Mouse (Mus musculus): ENCODE measurements around the gene Rrm1. TPM values are rescaled to one million over a fixed set of nuclear protein-coding genes. Genes with fewer than 3 reads are reported as not detected.
"Not testable (repeated sequence)": the region's sequence is repeated elsewhere in the genome, so short reads cannot be mapped to it uniquely, and the experiment has no call there.

The Rrm1 gene
- polyA plus RNA-seq, 1 experiment: not detected

GRCm38 (mm10) chr7:102481579-102481978 is 40.1 kb downstream of the Rrm1 start, which contains the start of gene Olfr543:
Olfr543 (minus strand) TSS chr7:102481679.
- Histone ChIP-seq H3K4me1 (ENCODE audit: control insufficient read depth, insufficient read depth, low read length) (no peaks in the 10 kb centered on the region), H3K27ac (ENCODE audit: insufficient read depth, low read depth, low read length) (no peak within 1 kb of the TSS), H3K4me3 (ENCODE audit: insufficient read depth, low read depth, low read length) (no peak within 1 kb of the TSS)
- 96% methylated on average over 4 of the region's 4 CpGs for WGBS
- TF ChIP-seq CTCF (IDR thresholded peaks at IDR 0.05; ENCODE audit: insufficient read depth, low read depth, low read length): no peak
- no peak for TF ChIP-seq POLR2A (IDR thresholded peaks at IDR 0.05; ENCODE audit: insufficient read depth, low read depth, low read length)

DNA sequence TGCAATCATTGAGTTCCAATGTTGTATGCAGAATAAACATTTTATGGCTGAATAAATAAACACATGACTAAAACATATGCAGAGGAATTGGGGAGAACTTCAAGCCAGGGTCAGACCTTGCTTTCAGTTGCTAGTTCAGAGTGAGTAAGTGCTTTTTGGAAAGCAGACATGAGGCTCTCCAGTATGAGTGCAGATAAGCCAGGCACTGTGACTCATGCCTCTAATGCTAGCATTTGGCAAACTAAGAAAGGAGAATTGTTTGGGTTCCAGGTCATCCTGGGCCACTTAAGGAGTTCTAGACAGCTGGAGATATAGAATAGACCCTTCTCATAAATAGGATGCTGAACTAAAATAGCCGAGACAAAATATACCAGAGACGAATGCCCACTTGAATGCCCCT is 42.2 kb downstream of the Rrm1 start:
- no peaks in the 10 kb centered on the region for H3K4me1 ChIP-seq (ENCODE audit: control insufficient read depth, insufficient read depth, low read length)
- 65% methylated on average over 2 of the region's 2 CpGs for WGBS
- no peak overlapping the region for H3K27ac ChIP-seq (ENCODE audit: insufficient read depth, low read depth, low read length)
- no peak for TF ChIP-seq POLR2A (IDR thresholded peaks at IDR 0.05; ENCODE audit: insufficient read depth, low read depth, low read length)
- TF ChIP-seq CTCF (IDR thresholded peaks at IDR 0.05; ENCODE audit: insufficient read depth, low read depth, low read length): no peak
- H3K4me3 ChIP-seq (ENCODE audit: insufficient read depth, low read depth, low read length): no peak overlapping the region

DNA sequence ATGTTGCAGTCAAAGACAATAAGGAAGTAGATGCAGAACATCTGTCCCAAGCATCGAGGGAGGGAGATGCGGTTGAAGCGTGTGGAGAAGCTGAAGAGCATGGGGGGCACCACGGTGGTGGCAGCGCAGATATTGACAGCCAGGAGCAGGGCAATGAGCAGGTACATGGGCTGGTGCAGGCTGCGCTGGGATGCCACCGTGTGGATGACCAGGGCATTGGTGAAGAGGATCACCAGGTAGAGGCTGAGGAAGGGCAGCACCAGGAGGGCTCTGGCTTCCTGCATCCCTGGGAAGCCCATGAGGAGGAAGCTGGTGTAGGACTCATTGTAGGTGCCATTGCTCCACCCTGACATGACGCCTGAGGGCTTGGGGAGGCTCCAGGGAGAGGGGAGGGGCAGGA is 43.3 kb downstream of the Rrm1 start:
- 75% methylated on average over 8 of the region's 8 CpGs for WGBS
- not testable (repeated sequence) for H3K4me3 ChIP-seq (ENCODE audit: insufficient read depth, low read depth, low read length); H3K4me1 ChIP-seq (ENCODE audit: control insufficient read depth, insufficient read depth, low read length); H3K27ac ChIP-seq (ENCODE audit: insufficient read depth, low read depth, low read length)

DNA sequence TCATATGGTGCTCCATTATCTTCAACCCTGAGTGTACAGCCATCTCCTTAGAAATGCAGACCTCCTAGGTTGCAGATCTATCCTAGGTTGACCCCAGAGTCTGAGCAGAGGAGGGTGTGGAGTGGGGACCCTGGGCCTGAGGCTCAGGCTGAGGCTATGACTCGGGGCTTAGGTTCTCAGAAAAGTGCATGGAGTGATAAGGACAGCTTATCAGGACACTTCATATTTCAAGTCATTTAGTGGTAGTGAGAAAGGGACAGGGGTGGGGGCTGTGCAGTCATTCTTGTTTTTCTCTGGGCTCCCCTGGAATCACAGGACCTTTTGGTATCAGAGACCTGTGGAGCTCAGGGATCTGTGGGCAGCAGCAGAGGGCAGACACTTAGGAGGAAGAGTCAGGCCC is 44.6 kb downstream of the Rrm1 start:
- no peak for TF ChIP-seq CTCF (IDR thresholded peaks at IDR 0.05; ENCODE audit: insufficient read depth, low read depth, low read length)
- TF ChIP-seq POLR2A (IDR thresholded peaks at IDR 0.05; ENCODE audit: insufficient read depth, low read depth, low read length): no peak
- Histone ChIP-seq H3K27ac (ENCODE audit: insufficient read depth, low read depth, low read length) (no peak overlapping the region), H3K4me1 (ENCODE audit: control insufficient read depth, insufficient read depth, low read length) (no peaks in the 10 kb centered on the region), H3K4me3 (ENCODE audit: insufficient read depth, low read depth, low read length) (no peak overlapping the region)
- WGBS: 88% methylated on average over 1 of the region's 1 CpGs

DNA sequence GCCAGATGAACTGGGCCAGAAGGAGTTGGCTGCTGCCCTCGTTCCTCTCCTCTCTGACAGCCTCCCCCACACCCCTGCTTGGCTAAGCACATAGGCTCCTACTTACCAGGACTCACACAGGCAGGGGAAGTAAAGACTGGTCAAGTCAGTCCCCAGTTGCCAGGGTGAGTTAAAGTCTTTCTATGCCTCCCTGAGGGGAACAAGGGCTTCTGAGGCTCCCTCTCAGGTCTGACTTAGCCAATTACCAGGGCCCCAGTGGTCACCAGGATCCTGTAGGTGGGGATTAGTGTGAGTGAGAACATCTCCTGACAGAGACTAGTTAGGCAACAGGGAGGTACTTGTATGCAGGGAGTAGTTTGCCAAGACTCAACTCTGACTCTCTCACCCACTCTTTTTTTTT is 46.7 kb downstream of the Rrm1 start, which contains the start of gene Olfr544:
Gene Olfr544, minus strand, starts transcription at position 153 of the 400 bp plus-strand sequence.
- Histone ChIP-seq H3K4me1 (ENCODE audit: control insufficient read depth, insufficient read depth, low read length) (no peaks in the 10 kb centered on the region), H3K4me3 (ENCODE audit: insufficient read depth, low read depth, low read length) (no peak within 1 kb of the TSS), H3K27ac (ENCODE audit: insufficient read depth, low read depth, low read length) (no peak within 1 kb of the TSS)
- WGBS: 33% methylated on average over 1 of the region's 1 CpGs
- TF ChIP-seq CTCF (IDR thresholded peaks at IDR 0.05; ENCODE audit: insufficient read depth, low read depth, low read length) (no peak), POLR2A (IDR thresholded peaks at IDR 0.05; ENCODE audit: insufficient read depth, low read depth, low read length) (no peak)

DNA sequence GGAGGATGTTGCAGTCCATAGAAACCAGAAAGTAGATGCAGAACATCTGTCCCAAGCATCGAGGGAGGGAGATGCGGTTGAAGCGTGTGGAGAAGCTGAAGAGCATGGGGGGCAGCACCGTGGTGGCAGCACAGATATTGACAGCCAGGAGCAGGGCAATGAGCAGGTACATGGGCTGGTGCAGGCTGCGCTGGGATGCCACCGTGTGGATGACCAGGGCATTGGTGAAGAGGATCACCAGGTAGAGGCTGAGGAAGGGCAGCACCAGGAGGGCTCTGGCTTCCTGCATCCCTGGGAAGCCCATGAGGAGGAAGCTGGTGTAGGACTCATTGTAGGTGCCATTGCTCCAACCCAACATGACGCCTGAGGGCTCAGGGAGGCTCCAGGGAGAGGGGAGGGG is 52.9 kb downstream of the Rrm1 start:
- not testable (repeated sequence) for H3K4me3 ChIP-seq (ENCODE audit: insufficient read depth, low read depth, low read length); H3K27ac ChIP-seq (ENCODE audit: insufficient read depth, low read depth, low read length); H3K4me1 ChIP-seq (ENCODE audit: control insufficient read depth, insufficient read depth, low read length)
- WGBS: 55% methylated on average over 7 of the region's 7 CpGs

GRCm38 (mm10) chr7:102499473-102499872 is 58.0 kb downstream of the Rrm1 start, which contains the start of gene Olfr545:
Olfr545 (minus strand) TSS chr7:102499573.
- Histone ChIP-seq H3K4me1 (ENCODE audit: control insufficient read depth, insufficient read depth, low read length) (no peaks in the 10 kb centered on the region), H3K27ac (ENCODE audit: insufficient read depth, low read depth, low read length) (no peak within 1 kb of the TSS), H3K4me3 (ENCODE audit: insufficient read depth, low read depth, low read length) (no peak within 1 kb of the TSS)
- WGBS: 66% methylated on average over 3 of the region's 3 CpGs
- no peak for TF ChIP-seq POLR2A (IDR thresholded peaks at IDR 0.05; ENCODE audit: insufficient read depth, low read depth, low read length)

- Histone ChIP-seq H3K27ac (ENCODE audit: insufficient read depth, low read depth, low read length) (no peak overlapping the region), H3K4me1 (ENCODE audit: control insufficient read depth, insufficient read depth, low read length) (no peaks in the 10 kb centered on the region), H3K4me3 (ENCODE audit: insufficient read depth, low read depth, low read length) (no peak overlapping the region)
- TF ChIP-seq CTCF (IDR thresholded peaks at IDR 0.05; ENCODE audit: insufficient read depth, low read depth, low read length): no peak
- no peak for TF ChIP-seq POLR2A (IDR thresholded peaks at IDR 0.05; ENCODE audit: insufficient read depth, low read depth, low read length)
- WGBS: 70% methylated on average over 5 of the region's 5 CpGs
Observed at GRCm38 (mm10) chr7:102501986-102502385, 60.5 kb downstream of the Rrm1 start.

DNA sequence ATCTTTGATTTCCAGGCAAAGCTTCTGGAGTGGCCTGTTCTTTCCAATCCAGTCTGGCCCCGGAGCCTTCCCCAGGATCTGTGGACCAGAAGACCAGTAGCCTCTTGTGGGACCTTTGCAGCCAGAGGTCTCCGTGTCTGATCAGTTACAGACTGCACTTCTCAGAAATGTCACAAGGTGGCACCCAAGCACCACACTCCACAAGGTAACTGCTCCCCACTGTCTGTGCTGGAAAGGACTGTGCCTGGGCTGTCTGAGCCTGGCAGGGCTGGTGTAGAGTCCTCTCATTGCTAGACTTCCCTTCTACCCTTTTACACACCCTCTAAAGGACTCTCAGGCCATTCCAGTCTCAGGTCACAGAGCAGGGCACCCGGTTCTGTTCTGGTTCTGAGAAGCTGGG is 65.4 kb downstream of the Rrm1 start:
- Histone ChIP-seq H3K4me3 (ENCODE audit: insufficient read depth, low read depth, low read length) (no peak overlapping the region), H3K4me1 (ENCODE audit: control insufficient read depth, insufficient read depth, low read length) (no peaks in the 10 kb centered on the region), H3K27ac (ENCODE audit: insufficient read depth, low read depth, low read length) (no peak overlapping the region)
- TF ChIP-seq CTCF (IDR thresholded peaks at IDR 0.05; ENCODE audit: insufficient read depth, low read depth, low read length) (peak; percentile 59), POLR2A (IDR thresholded peaks at IDR 0.05; ENCODE audit: insufficient read depth, low read depth, low read length) (no peak)
- 46% methylated on average over 3 of the region's 3 CpGs for WGBS

GRCm38 (mm10) chr7:102508066-102508465 is 66.6 kb downstream of the Rrm1 start:
- Histone ChIP-seq H3K4me1 (ENCODE audit: control insufficient read depth, insufficient read depth, low read length) (peaks cover 4% of the 10 kb centered on the region), H3K4me3 (ENCODE audit: insufficient read depth, low read depth, low read length) (no peak overlapping the region), H3K27ac (ENCODE audit: insufficient read depth, low read depth, low read length) (no peak overlapping the region)
- TF ChIP-seq POLR2A (IDR thresholded peaks at IDR 0.05; ENCODE audit: insufficient read depth, low read depth, low read length): no peak
- no peak for TF ChIP-seq CTCF (IDR thresholded peaks at IDR 0.05; ENCODE audit: insufficient read depth, low read depth, low read length)
- 92% methylated on average over 9 of the region's 9 CpGs for WGBS

All from olfactory bulb, adult 2 months (tissue).